Mouse (Mus musculus) embryonic facial prominence, embryonic 13.5 days (tissue): ENCODE results near the gene Actl11. TPM values are rescaled to one million over a fixed set of nuclear protein-coding genes. Genes with fewer than 3 reads are reported as not detected.
A peak's percentile ranks its signal among the peaks of the same experiment; 100 is the strongest.

Experiments used
- ATAC-seq: fragments of 200-750 bp; cut with Nextera tagmentation; 2 replicates; pipeline ENCODE4 v1.8.0; 2017; ENCODE audit warnings: low read depth; ENCODE audit not compliant: insufficient number of reproducible peaks, insufficient read depth, low FRiP score, low TSS enrichment
- H3K27ac ChIP-seq: fragments of 300-500 bp; sonication (generic); 2 replicates; pipeline ENCODE4 v1.5.1; 2015; ENCODE audit warnings: moderate library complexity, mild to moderate bottlenecking, inconsistent platforms
- H3K27me3 ChIP-seq: fragments of 300-500 bp; sonication (generic); 2 replicates; pipeline ENCODE4 v1.6.1; 2015; ENCODE audit warnings: mild to moderate bottlenecking, inconsistent platforms
- H3K36me3 ChIP-seq: fragments of 300-500 bp; sonication (generic); 2 replicates; pipeline ENCODE4 v1.6.1; 2015; ENCODE audit warnings: mild to moderate bottlenecking, inconsistent platforms
- H3K4me1 ChIP-seq: fragments of 300-500 bp; sonication (generic); 2 replicates; pipeline ENCODE4 v1.6.1; 2015; ENCODE audit warnings: inconsistent platforms
- H3K4me2 ChIP-seq: fragments of 300-500 bp; sonication (generic); 2 replicates; pipeline ENCODE4 v1.6.1; 2015; ENCODE audit warnings: moderate library complexity, mild to moderate bottlenecking, inconsistent platforms
- H3K4me3 ChIP-seq: fragments of 300-500 bp; sonication (generic); 2 replicates; pipeline ENCODE4 v1.5.1; 2015; ENCODE audit warnings: mild to moderate bottlenecking, inconsistent platforms
- H3K9ac ChIP-seq: fragments of 300-500 bp; sonication (generic); 2 replicates; pipeline ENCODE4 v1.6.1; 2015; ENCODE audit warnings: mild to moderate bottlenecking, inconsistent platforms
- H3K9me3 ChIP-seq: fragments of 300-500 bp; sonication (generic); 2 replicates; pipeline ENCODE4 v1.6.1; 2016; ENCODE audit warnings: inconsistent platforms
- WGBS: fragments of 180-500 bp; shearing (Covaris S2); methylation state at CpG from one replicate; pipeline ENCODE4 v1.1.7; 2015; ENCODE audit warnings: mixed read lengths; 5-methylcytosine and 5-hydroxymethylcytosine counted together
- polyA plus RNA-seq: library from polyadenylated mRNA; unstranded; fragments of >200 nt; fragmentation: Nextera tagmentation; extraction: Ambion mirVana; gene quantifications from 2 replicates; pipeline ENCODE4 v1.2.1, GENCODE M21; 2015

The Actl11 gene
- polyA plus RNA-seq, 1 experiment from 2014 or later = not detected

DNA sequence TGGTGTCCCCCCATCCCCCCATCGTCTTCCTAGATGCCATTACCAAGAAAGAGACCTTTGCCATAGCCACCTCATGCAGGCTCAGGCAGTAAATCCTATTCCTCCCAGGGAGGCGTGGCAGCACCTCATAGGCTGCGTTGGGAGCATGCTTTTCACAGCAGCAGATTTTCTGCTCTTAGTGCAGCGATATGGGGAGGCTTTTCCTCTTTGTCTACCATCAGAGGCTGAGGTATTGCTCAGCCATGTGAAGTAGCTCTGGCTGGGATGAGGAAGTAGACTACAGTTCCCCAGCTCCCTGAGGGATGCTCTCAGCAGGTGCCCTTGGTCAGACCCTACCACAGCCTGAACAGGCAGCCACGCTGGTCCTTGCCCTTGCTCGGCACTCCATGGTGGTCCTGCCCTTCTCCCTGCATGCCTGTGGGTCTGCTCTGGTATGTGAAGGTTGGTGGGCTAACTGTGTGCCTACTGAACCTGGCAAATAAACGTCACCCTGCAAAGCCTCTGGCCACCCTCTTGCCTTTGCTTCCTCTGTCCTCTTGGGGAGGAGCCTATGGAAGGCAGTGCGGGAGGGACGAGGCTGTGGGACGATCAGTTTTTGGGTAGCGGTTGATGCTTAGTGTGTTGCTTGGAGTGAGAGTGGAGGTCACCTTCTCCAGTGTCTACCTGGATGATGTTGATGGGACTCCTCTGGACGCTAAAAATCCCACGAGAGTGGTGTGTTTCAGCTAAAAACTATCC is 21.1 kb downstream of the Actl11 start:
- no peak overlapping the region for H3K9ac ChIP-seq
- H3K4me2 ChIP-seq = no peak overlapping the region
- 80% methylated on average over 13 of the region's 13 CpGs for WGBS
- no peak overlapping the region for H3K27ac ChIP-seq
- H3K27me3 ChIP-seq = no peaks in the 10 kb centered on the region
- H3K4me3 ChIP-seq = no peak overlapping the region
- no peaks in the 10 kb centered on the region for H3K36me3 ChIP-seq
- no peaks in the 10 kb centered on the region for H3K9me3 ChIP-seq
- H3K4me1 ChIP-seq = peaks cover 15% of the 10 kb centered on the region
- ATAC-seq = no peak

DNA sequence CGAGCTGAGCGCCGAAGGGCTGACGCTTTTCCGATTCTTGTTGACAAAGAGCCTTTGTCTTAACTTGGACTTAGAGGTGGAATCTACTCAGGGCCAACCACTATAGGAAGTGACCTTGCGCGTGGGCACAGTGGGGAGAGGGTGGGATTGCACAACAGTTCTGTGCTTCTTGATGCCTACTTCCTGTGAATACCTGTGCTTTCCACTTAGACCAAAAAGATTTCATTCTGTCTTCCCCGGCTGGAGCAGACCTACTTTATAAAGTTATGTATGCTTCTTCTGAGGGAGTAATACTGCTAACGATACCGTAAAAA is 21.6 kb downstream of the Actl11 start, which contains the start of gene Traip:
Gene Traip (plus strand): TSS at position 215 of the 314 bp plus-strand sequence.
- Histone ChIP-seq H3K9me3 (no peaks in the 10 kb centered on the region), H3K27me3 (no peaks in the 10 kb centered on the region), H3K9ac (peak within 1 kb of the TSS; percentile 79), H3K4me3 (peak within 1 kb of the TSS; percentile 58), H3K27ac (peak within 1 kb of the TSS; percentile 78), H3K4me1 (peaks cover 15% of the 10 kb centered on the region), H3K36me3 (no peaks in the 10 kb centered on the region), H3K4me2 (peak within 1 kb of the TSS; percentile 84)
- ATAC-seq = no peak
- WGBS = 81% methylated on average over 10 of the region's 10 CpGs

DNA sequence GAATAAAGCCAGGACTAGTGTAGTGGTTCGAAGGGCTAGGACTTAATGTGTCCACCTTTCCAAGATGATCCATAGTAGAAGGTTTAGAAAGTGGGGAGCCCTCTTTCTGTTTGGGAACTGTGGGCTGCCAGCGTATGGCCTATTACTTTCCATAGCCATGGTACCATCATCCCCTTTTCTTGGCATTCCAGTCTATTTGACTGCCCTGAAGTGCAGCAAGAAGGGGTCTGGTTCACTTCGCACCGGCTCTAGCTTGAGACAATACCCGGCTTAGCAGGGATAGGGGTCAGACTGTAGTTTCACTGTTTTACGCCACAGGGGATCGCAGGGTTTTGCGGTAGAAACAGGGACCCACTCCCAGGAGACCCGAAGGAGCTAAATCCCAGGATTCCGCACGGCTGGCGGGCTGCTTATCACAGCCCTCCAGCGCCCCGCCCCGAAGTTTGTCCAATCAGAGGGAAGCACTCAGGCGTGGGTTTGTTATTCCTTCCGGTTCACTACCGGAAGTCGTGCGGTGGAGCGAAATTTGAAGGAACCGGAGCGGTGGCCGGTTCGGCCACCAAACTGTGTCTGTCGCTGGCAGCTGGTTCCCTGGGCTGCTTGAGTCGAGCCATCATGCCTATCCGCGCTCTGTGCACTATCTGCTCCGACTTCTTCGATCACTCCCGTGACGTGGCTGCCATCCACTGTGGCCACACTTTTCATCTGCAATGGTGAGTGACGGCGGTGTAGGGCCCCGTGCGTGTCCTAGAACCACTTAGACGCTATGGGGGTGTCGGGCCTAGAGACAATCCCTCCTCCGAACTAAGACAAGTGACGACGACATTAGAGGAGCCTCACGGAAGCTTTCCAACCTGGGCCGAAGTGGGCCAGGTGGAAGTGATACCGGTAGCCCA is 22.4 kb downstream of the Actl11 start:
- Histone ChIP-seq H3K4me2 (peak overlapping the region; percentile 84), H3K4me3 (peak overlapping the region; percentile 58), H3K27ac (peak overlapping the region; percentile 78), H3K27me3 (no peaks in the 10 kb centered on the region), H3K9ac (peak overlapping the region; percentile 79), H3K4me1 (peaks cover 15% of the 10 kb centered on the region), H3K9me3 (no peaks in the 10 kb centered on the region), H3K36me3 (0 out of 2 replicates have a peak, but pooled peaks cover under 1% of the 10 kb centered on the region)
- peak; percentile 89 for ATAC-seq
- 14% methylated on average over 45 of the region's 45 CpGs for WGBS

DNA sequence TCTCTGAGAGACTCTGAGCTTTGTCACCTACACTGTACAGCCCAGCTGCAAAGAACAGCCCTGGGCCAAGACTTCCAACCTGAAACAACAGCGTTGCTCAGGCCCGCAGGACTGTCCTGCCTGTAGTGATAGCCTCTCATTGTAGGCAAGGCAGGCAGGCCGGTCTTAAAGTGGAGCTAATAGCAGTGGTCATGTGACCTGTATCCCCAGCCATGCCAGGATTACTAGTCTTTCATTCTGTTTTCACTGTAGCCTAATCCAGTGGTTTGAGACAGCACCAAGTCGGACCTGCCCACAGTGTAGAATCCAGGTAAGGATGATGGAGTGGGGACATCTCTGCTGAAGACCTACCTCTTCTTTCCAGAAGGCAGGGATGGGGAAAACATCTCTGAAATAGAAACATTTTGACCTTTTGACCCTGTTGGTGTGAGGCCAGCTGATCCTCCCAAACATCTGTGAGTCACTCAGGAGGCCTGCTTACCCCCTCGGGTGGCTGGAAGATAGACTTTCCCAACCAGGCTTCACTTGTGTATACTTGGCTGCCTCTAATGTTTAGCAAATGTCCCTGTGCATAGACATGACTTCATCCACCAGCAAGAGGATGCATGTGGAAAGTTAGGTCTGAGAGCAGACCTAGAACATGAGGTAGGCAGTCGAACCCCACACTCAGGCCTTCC is 27.5 kb downstream of the Actl11 start:
- Histone ChIP-seq H3K4me2 (no peak overlapping the region), H3K9ac (no peak overlapping the region), H3K9me3 (no peaks in the 10 kb centered on the region), H3K27ac (no peak overlapping the region), H3K36me3 (peaks cover 37% of the 10 kb centered on the region), H3K4me1 (peaks cover 11% of the 10 kb centered on the region), H3K27me3 (no peaks in the 10 kb centered on the region), H3K4me3 (no peak overlapping the region)
- 80% methylated on average over 6 of the region's 6 CpGs for WGBS
- ATAC-seq = no peak

DNA sequence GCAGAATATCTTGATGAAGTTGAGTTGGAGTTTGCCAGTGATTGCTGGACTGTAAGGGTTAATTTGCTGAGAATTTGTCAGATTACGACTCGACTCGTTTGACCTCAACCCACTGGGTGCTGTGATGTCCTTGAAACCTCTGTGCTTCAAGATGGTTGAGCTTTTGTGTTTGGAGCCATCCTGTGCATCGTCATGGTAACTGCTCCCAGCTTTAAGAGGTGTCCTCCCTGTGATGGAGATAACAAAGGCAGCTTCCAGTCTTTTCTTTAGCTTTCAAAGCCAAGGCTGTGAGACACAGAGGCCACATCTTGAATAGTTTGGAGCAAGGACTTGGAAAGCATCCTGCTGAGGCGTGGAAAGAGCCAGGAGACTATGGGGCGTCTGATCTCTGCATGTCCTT is 28.9 kb downstream of the Actl11 start:
- H3K9ac ChIP-seq = no peak overlapping the region
- no peaks in the 10 kb centered on the region for H3K9me3 ChIP-seq
- whole genome bisulfite sequencing = 75% methylated on average over 6 of the region's 6 CpGs
- H3K4me2 ChIP-seq = no peak overlapping the region
- H3K4me3 ChIP-seq = no peak overlapping the region
- no peaks in the 10 kb centered on the region for H3K27me3 ChIP-seq
- no peak overlapping the region for H3K27ac ChIP-seq
- H3K36me3 ChIP-seq = peaks cover 51% of the 10 kb centered on the region
- H3K4me1 ChIP-seq = peaks cover under 1% of the 10 kb centered on the region
- ATAC-seq = no peak

DNA sequence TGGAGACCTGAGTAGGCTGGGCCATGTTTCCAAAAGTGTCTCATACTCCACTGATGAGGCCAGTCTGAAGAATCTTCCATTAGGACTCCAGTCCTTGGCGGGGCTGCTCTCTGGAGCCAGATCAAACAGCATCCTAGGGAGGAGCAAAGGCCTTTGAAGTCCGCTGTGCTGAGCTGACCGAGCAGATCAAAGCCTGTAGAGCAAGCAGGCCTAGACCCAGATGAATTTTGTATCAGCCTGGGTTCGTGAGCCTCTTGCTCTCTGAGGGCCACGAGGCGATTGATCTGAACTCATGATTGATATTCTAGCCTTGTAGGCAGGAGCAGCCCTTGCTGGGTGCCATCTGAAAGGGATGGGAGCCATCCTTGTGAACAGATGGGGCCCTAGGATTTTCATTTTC is 31.6 kb downstream of the Actl11 start:
- H3K4me1 ChIP-seq = no peaks in the 10 kb centered on the region
- WGBS = 73% methylated on average over 6 of the region's 6 CpGs
- no peak overlapping the region for H3K4me2 ChIP-seq
- H3K27me3 ChIP-seq = no peaks in the 10 kb centered on the region
- no peak overlapping the region for H3K4me3 ChIP-seq
- no peak overlapping the region for H3K9ac ChIP-seq
- H3K36me3 ChIP-seq = peaks cover 64% of the 10 kb centered on the region
- ATAC-seq = no peak
- H3K9me3 ChIP-seq = no peaks in the 10 kb centered on the region
- no peak overlapping the region for H3K27ac ChIP-seq

DNA sequence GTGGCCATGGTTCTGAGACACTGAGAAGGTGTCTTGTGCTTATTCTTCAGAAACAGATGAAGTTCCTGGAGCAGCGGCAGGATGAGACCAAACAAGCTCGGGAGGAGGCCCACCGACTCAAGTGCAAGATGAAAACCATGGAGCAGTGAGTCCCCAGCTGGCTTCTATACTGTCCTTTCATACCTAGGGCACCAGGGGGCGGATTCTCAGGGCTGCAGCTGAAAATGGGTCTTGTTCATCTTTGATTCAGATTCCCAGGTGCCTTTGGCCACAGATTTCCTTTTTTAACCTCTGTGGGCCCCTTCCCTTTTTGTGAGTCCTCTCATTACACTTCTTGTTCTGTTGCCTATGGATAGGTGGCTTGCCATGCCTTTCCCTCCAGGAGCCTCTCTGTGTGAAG is 32.7 kb downstream of the Actl11 start:
- no peak for ATAC-seq
- WGBS = 71% methylated on average over 4 of the region's 4 CpGs

DNA sequence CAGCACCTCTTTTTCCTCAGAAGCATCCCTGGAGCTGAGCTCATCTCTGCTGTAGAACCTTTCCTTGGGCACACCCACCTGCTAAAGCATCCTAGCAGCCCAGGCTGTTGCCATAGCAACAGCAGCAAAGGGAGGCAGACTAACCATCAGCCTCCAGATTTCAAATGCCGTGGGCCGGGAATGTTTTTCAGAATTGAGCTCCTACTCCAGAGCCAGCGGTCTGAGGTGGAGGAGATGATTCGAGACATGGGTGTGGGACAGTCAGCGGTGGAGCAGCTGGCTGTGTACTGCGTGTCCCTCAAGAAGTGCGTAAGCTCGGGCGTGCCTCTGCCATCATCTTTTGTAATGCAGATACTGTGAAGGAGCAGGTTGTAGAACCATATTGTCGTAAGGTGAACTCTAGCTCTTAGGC is 33.1 kb downstream of the Actl11 start:
- Histone ChIP-seq H3K27ac (no peak overlapping the region), H3K27me3 (no peaks in the 10 kb centered on the region), H3K36me3 (peaks cover 62% of the 10 kb centered on the region), H3K4me2 (no peak overlapping the region), H3K9ac (0 out of 2 replicates have a peak overlapping the region, but pooled peaks have one; percentile 17), H3K4me3 (no peak overlapping the region), H3K9me3 (no peaks in the 10 kb centered on the region), H3K4me1 (no peaks in the 10 kb centered on the region)
- WGBS = 90% methylated on average over 10 of the region's 10 CpGs
- ATAC-seq = no peak

More for the DNA sequence above, 32.7 kb downstream of the Actl11 start:
- H3K27me3 ChIP-seq = no peaks in the 10 kb centered on the region
- H3K4me3 ChIP-seq = no peak overlapping the region
- H3K9ac ChIP-seq = 0 out of 2 replicates have a peak overlapping the region, but pooled peaks have one; percentile 17
- no peaks in the 10 kb centered on the region for H3K4me1 ChIP-seq
- no peak overlapping the region for H3K4me2 ChIP-seq
- H3K27ac ChIP-seq = no peak overlapping the region
- no peaks in the 10 kb centered on the region for H3K9me3 ChIP-seq
- H3K36me3 ChIP-seq = peaks cover 64% of the 10 kb centered on the region

DNA sequence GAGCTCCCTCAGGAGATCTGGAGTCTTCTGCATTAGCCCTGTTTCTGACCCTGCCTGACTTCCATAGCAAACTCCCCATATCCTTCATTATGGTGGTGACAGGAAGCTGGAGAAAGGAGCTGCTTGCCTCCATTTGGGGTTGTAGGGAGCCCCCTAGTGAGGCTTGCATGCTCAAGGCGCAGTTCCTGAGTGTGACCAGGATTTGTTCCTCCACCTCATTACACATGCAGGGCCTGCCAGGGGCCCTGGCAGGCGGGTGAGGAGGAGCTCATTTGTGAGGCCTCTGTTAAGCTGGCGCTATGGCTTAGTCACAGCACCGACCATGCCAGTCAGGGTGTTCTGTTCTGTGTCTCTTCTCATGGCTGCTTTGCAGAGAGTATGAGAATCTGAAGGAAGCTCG is 33.6 kb downstream of the Actl11 start:
- Histone ChIP-seq H3K4me2 (no peak overlapping the region), H3K9ac (no peak overlapping the region), H3K36me3 (peaks cover 62% of the 10 kb centered on the region), H3K9me3 (no peaks in the 10 kb centered on the region), H3K27me3 (no peaks in the 10 kb centered on the region), H3K4me3 (no peak overlapping the region), H3K4me1 (no peaks in the 10 kb centered on the region), H3K27ac (no peak overlapping the region; the same call in 1 of the 2 replicates)
- WGBS = 56% methylated on average over 5 of the region's 5 CpGs
- ATAC-seq = no peak

DNA sequence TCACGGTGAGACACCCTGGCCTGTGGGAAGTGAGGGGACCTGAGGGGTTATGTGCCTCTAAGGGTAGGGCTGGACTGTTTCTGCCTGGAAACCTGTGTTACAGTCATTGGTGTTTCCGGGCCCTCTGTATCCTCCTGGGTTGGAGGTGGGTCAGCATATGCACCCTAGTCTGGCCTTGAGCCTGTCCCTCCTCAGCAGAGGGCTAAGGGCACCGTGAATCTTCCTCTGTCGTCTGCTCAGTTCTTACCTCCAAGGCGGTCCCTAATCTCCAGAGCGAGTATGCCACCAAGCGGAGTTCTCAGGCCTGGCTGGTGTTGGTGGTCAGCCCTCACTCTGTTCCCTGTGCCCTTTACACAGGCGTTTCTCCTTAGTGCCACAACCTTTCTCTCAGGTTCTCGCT is 34.6 kb downstream of the Actl11 start:
- 93% methylated on average over 9 of the region's 9 CpGs for WGBS
- no peak overlapping the region for H3K9ac ChIP-seq
- H3K4me1 ChIP-seq = no peaks in the 10 kb centered on the region
- H3K27me3 ChIP-seq = no peaks in the 10 kb centered on the region
- H3K27ac ChIP-seq = no peak overlapping the region
- H3K4me2 ChIP-seq = no peak overlapping the region
- H3K4me3 ChIP-seq = no peak overlapping the region
- H3K36me3 ChIP-seq = peaks cover 55% of the 10 kb centered on the region
- H3K9me3 ChIP-seq = no peaks in the 10 kb centered on the region
- ATAC-seq = no peak

DNA sequence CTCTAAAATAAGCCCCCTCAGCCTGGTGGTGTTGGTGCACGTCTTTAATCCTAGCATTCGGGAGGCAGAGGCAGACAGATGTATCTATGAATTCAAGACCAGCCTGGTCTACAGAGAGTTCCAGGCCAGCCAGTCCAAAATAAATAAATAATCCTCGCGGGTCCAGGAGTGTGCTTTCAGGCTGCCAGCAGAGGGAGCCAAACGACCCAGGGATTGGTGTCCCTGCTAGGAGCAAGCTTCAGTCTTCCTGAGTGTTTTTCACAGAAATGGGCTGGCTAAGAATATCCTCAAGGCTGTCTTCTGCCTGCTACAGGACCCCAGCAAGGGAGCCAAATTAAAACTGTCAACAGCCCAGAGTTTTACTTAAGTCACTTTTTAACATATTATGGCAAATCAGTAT is 35.4 kb downstream of the Actl11 start:
- Histone ChIP-seq H3K9ac (no peak overlapping the region), H3K4me2 (no peak overlapping the region), H3K36me3 (peaks cover 57% of the 10 kb centered on the region), H3K4me3 (no peak overlapping the region), H3K9me3 (no peaks in the 10 kb centered on the region), H3K27ac (no peak overlapping the region), H3K27me3 (no peaks in the 10 kb centered on the region), H3K4me1 (no peaks in the 10 kb centered on the region)
- ATAC-seq = no peak
- WGBS = 12% methylated on average over 5 of the region's 5 CpGs
